21 mouse cellular contexts compared by ENCODE assay signal in the genomic region with DNA sequence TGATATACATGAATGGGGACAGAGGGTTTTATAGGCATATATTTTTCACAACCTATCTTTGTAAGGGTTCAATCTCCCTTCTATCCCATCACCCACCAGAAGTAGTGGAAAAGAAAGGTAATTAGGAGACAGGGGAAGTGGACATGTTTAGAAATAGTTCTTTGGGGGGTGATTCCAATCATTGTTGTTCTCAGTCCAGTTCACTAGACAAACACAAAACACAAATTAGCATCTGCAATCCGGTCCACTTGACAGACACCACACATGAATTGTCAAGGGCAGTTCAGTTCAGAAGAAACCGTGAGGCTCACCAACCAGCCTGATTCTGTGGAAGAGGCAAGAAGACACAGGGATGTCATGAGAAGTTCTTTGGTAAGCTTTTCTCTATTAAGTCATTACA.
A peak's percentile ranks its signal among the peaks of the same experiment; 100 is the strongest.
DNase-seq lines count a peak whose midpoint lies in the region; ATAC-seq and TF ChIP-seq lines count a peak whose summit lies in the region.
"Had no signal": no experiment of that assay in that cellular context is flagged by ENCODE, and none has a peak within 500 bp of the region (broad histone marks: within the 10 kb centered on the region; RNA-seq: fewer than 3 reads in every experiment).

No protein-coding gene starts in this region.

- no peak overlapping the region for H3K9ac ChIP-seq in hindbrain, embryonic 12.5 days
- no peak overlapping the region for H3K9ac ChIP-seq in hindbrain, postnatal 0 days (replicated peaks; ENCODE audit: low read length)
- H3K9ac ChIP-seq: embryonic facial prominence, embryonic 12.5 days; forebrain, embryonic 12.5 days; forebrain, postnatal 0 days had no signal

- WGBS in hindbrain, embryonic 12.5 days, result 42% methylated on average over 2 of the region's 2 CpGs
- 25% methylated on average over 2 of the region's 2 CpGs for WGBS in hindbrain, postnatal 0 days

- 0 out of 2 replicates have a peak overlapping the region, but pooled peaks have one; percentile 1 for H3K27ac ChIP-seq in hindbrain, embryonic 12.5 days
- H3K27ac ChIP-seq in hindbrain, postnatal 0 days, result no peak overlapping the region
- H3K27ac ChIP-seq: embryonic facial prominence, embryonic 10.5 days; embryonic facial prominence, embryonic 12.5 days; forebrain, embryonic 12.5 days had no signal

- no peaks in the 10 kb centered on the region for H3K9me3 ChIP-seq in hindbrain, embryonic 12.5 days (replicated peaks)
- no peaks in the 10 kb centered on the region for H3K9me3 ChIP-seq in hindbrain, postnatal 0 days (ENCODE audit: low read length)
- H3K9me3 ChIP-seq: embryonic facial prominence, embryonic 10.5 days; embryonic facial prominence, embryonic 12.5 days; forebrain, embryonic 12.5 days had no signal

- no peak for ATAC-seq in hindbrain, embryonic 12.5 days (ENCODE audit: low FRiP score)
- ATAC-seq in hindbrain, postnatal 0 days, result no peak
- no peak for ATAC-seq in CD4-positive, CD25-positive, alpha-beta regulatory T cell, adult 4 months
- ATAC-seq: forebrain, embryonic 14.5 days; forebrain, postnatal 0 days had no signal

- no peak overlapping the region for H3K4me2 ChIP-seq in hindbrain, embryonic 12.5 days (replicated peaks)
- H3K4me2 ChIP-seq in hindbrain, postnatal 0 days (ENCODE audit: low read depth, low read length), result no peak overlapping the region
- H3K4me2 ChIP-seq: embryonic facial prominence, embryonic 12.5 days; forebrain, embryonic 12.5 days had no signal

- TF ChIP-seq POLR2A in brain, embryonic 14.5 days (IDR thresholded peaks at IDR 0.05; ENCODE audit: borderline replicate concordance, extremely low read depth, insufficient read depth, insufficient read length, poor library complexity, severe bottlenecking), result no peak

- TF ChIP-seq CTCF in hindbrain, postnatal 0 days (IDR thresholded peaks at IDR 0.05; ENCODE audit: low read depth), result no peak
- no peak for TF ChIP-seq CTCF in brain, embryonic 14.5 days (IDR thresholded peaks at IDR 0.05; ENCODE audit: borderline replicate concordance, extremely low read depth, insufficient read depth, insufficient read length)

- no peak for DNase-seq in hindbrain, postnatal 0 days (ENCODE audit: low spot score)
- peak; percentile 14 for DNase-seq in brain, embryonic 14.5 days (ENCODE audit: low read depth)
- DNase-seq in retina, postnatal 1 day, result peak; percentile 90
- DNase-seq in layer of hippocampus, adult 9-10 months (ENCODE audit: low spot score), result no peak
- DNase-seq: adrenal gland, adult 2 months; adrenal gland, postnatal 10 days; adrenal gland, postnatal 25 days; cerebellum, adult 11-12 months; cerebellum, adult 2 months; cerebellum, adult 9-10 months; cerebellum, postnatal 10 days; cerebellum, postnatal 25 days; forebrain, postnatal 0 days had no signal

- no peaks in the 10 kb centered on the region for H3K27me3 ChIP-seq in hindbrain, embryonic 12.5 days
- H3K27me3 ChIP-seq in hindbrain, postnatal 0 days (ENCODE audit: insufficient read depth, low read length), result no peaks in the 10 kb centered on the region
- H3K27me3 ChIP-seq: CH12.LX; embryonic facial prominence, embryonic 12.5 days; forebrain, embryonic 12.5 days had no signal

- no peak overlapping the region for H3K4me3 ChIP-seq in hindbrain, embryonic 12.5 days
- no peak overlapping the region for H3K4me3 ChIP-seq in hindbrain, postnatal 0 days (ENCODE audit: low read length)
- H3K4me3 ChIP-seq: embryonic facial prominence, embryonic 10.5 days; embryonic facial prominence, embryonic 12.5 days; forebrain, embryonic 12.5 days had no signal

- H3K4me1 ChIP-seq in hindbrain, embryonic 12.5 days, result 0 out of 2 replicates have a peak, but pooled peaks cover 4% of the 10 kb centered on the region
- no peaks in the 10 kb centered on the region for H3K4me1 ChIP-seq in hindbrain, postnatal 0 days (ENCODE audit: insufficient read depth, low read length)

- no peaks in the 10 kb centered on the region for H3K36me3 ChIP-seq in hindbrain, embryonic 12.5 days
- no peaks in the 10 kb centered on the region for H3K36me3 ChIP-seq in hindbrain, postnatal 0 days (ENCODE audit: insufficient read depth, low read length)
- H3K36me3 ChIP-seq: embryonic facial prominence, embryonic 10.5 days; embryonic facial prominence, embryonic 12.5 days; forebrain, embryonic 12.5 days; G1E had no signal

Comparison
In these comparisons a context has a peak if more than half of its experiments do, and no peak if none do; other contexts are left out.
1. DNase-seq: peak in brain, embryonic 14.5 days (single experiment) and retina, postnatal 1 day (single experiment); none in hindbrain, postnatal 0 days (single experiment) and layer of hippocampus, adult 9-10 months (single experiment).